Mouse (Mus musculus) myocyte (in vitro differentiated cells): Measurements from ENCODE around the gene Rnf34. TPM values are rescaled to one million over a fixed set of nuclear protein-coding genes. Genes with fewer than 3 reads are reported as not detected.

Experiments
- H3K27me3 ChIP-seq: one replicate; pipeline ENCODE4 v1.6.1; 2011; ENCODE audit not compliant: control insufficient read depth, insufficient read depth, insufficient read length
- H3K36me3 ChIP-seq: one replicate; pipeline ENCODE4 v1.6.1; 2011; ENCODE audit not compliant: control insufficient read depth, insufficient read depth
- H3K4me2 ChIP-seq: one replicate; pipeline ENCODE4 v1.6.1; 2011; ENCODE audit warnings: low read depth, control low read depth
- H3K4me3 ChIP-seq: one replicate; pipeline ENCODE4 v1.5.1; 2011; ENCODE audit warnings: mild to moderate bottlenecking, control low read depth, moderate library complexity
- H3K79me2 ChIP-seq: one replicate; pipeline ENCODE4 v1.6.1; 2011; ENCODE audit not compliant: control insufficient read depth, insufficient read depth
- H3ac ChIP-seq: one replicate; pipeline ENCODE4 v1.6.1; 2011; ENCODE audit not compliant: control insufficient read depth, insufficient read length
- CEBPB ChIP-seq: IDR thresholded peaks from 2 replicates; pipeline ENCODE4 v1.6.1; 2011; ENCODE audit warnings: mild to moderate bottlenecking, moderate library complexity; ENCODE audit not compliant: poor library complexity, insufficient read depth, severe bottlenecking
- E2F4 ChIP-seq: IDR thresholded peaks from one replicate; pipeline ENCODE4 v1.6.1; 2011; ENCODE audit warnings: mild to moderate bottlenecking, control low read depth, moderate library complexity; ENCODE audit not compliant: insufficient read depth
- MAX ChIP-seq: IDR thresholded peaks from one replicate; pipeline ENCODE4 v1.6.1; 2011; ENCODE audit warnings: low read depth, mild to moderate bottlenecking, control low read depth
- MYOD1 ChIP-seq, 3 experiments: IDR thresholded peaks; one replicate each; pipeline ENCODE4 v1.6.1; 2011; ENCODE audit warnings: control low read depth in 2 of 3, low read depth in 2 of 3, mild to moderate bottlenecking in 2 of 3, moderate library complexity in 1 of 3; ENCODE audit not compliant: insufficient read length in 2 of 3, control insufficient read depth in 1 of 3
- MYOG ChIP-seq, 3 experiments: IDR thresholded peaks; one replicate each; pipeline ENCODE4 v1.6.1; 2011; ENCODE audit warnings: control low read depth in 2 of 3, low read depth in 2 of 3, mild to moderate bottlenecking in 2 of 3; ENCODE audit not compliant: insufficient read length in 2 of 3, control insufficient read depth in 1 of 3, insufficient read depth in 1 of 3
- POLR2A ChIP-seq: IDR thresholded peaks from one replicate; pipeline ENCODE4 v1.6.1; 2011; ENCODE audit warnings: low read depth, mild to moderate bottlenecking, control low read depth, moderate library complexity; ENCODE audit not compliant: insufficient read length
- POLR2AphosphoS2 ChIP-seq: IDR thresholded peaks from one replicate; pipeline ENCODE4 v1.6.1; 2011; ENCODE audit warnings: low read depth, control low read depth; ENCODE audit not compliant: insufficient read length
- REST ChIP-seq: IDR thresholded peaks from one replicate; pipeline ENCODE4 v1.6.1; 2011; ENCODE audit warnings: mild to moderate bottlenecking, control low read depth, moderate library complexity; ENCODE audit not compliant: insufficient read depth, insufficient read length
- SRF ChIP-seq: IDR thresholded peaks from one replicate; pipeline ENCODE4 v1.6.1; 2011; ENCODE audit warnings: low read depth; ENCODE audit not compliant: control insufficient read depth, insufficient read length
- TCF12 ChIP-seq: IDR thresholded peaks from one replicate; pipeline ENCODE4 v1.6.1; 2011; ENCODE audit warnings: mild to moderate bottlenecking, control low read depth; ENCODE audit not compliant: poor library complexity, insufficient read depth, severe bottlenecking
- TCF3 ChIP-seq: IDR thresholded peaks from one replicate; pipeline ENCODE4 v1.6.1; 2011; ENCODE audit warnings: low read depth, control low read depth; ENCODE audit not compliant: insufficient read length
- USF1 ChIP-seq: IDR thresholded peaks from one replicate; pipeline ENCODE4 v1.6.1; 2011; ENCODE audit warnings: low read depth, mild to moderate bottlenecking, control low read depth, moderate library complexity
- polyA plus RNA-seq: library from polyadenylated mRNA; unstranded; fragments of >200 nt; fragmentation: generic; extraction: Trizol; gene quantifications from one replicate; pipeline ENCODE4 v1.2.1, GENCODE M21; 2012; ENCODE audit warnings: missing spikeins

Gene Rnf34
- polyA plus RNA-seq, 1 experiment, result 8.2 TPM

DNA sequence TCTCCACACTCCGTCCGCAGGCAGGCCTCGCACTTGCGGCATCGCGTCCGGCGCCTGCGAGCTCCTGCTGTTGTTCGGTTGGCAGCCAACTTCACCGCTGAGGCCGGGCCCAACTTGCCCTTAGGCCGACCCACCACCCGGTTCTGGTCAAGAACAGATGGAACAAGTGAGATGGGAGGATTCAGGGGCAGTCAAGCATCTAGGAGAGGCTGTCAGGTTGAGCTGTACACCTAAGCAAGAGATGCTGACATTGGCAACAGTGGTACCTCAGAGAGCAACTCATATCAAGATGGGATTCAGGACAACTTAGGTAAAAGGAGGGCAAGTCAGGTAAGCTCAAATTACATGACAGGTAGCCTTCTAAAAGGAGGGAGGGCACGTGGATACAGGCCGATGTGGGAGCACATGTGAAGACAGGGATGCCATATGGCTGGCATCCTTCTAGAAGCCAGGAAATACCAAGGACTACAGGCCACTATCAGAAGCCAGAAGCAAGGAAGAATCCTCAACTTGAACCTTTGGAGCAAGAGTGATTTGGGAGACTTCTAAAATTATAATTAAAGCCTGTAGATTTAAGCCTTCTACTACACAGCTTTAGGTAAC lies 38.9 kb downstream of the Rnf34 start:
- H3K79me2 ChIP-seq, result peaks cover 7% of the 10 kb centered on the region
- no peaks in the 10 kb centered on the region for H3K27me3 ChIP-seq
- no peaks in the 10 kb centered on the region for H3K36me3 ChIP-seq
- no peak overlapping the region for H3ac ChIP-seq
- no peak overlapping the region for H3K4me2 ChIP-seq
- H3K4me3 ChIP-seq, result no peak overlapping the region
- TF ChIP-seq SRF (no peak), POLR2AphosphoS2 (no peak), POLR2A (no peak), CEBPB (no peak), E2F4 (no peak), MYOD1 (IDR thresholded peaks at IDR 0.05; ENCODE audit: control insufficient read depth in 1 of 3, insufficient read length in 2 of 3, low read depth in 2 of 3) (no peak), REST (no peak), TCF3 (no peak)

DNA sequence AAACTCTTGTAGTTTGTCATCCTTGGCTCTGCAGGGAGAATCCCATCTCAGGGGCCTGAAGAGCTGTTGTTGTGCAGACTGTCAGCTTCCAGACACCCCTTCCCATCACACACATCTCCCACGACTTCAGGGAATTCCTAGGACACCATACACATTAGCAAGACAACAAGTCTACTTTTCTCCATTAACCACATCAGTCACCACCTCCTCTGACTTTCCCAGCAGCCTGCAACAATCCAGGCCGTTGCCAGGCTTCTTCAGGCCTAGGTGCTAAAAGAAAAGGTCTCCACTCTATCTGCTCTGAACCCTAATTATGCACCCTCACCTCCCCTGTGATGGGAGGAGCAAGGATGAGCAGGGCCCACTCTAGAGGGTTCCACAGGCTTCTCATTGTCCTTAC lies 40.5 kb downstream of the Rnf34 start:
- no peak overlapping the region for H3ac ChIP-seq
- no peak for TF ChIP-seq E2F4
- no peak for TF ChIP-seq SRF
- TF ChIP-seq TCF12, result no peak
- no peak for TF ChIP-seq REST
- no peak for TF ChIP-seq MYOD1 (IDR thresholded peaks at IDR 0.05; ENCODE audit: control insufficient read depth in 1 of 3, insufficient read length in 2 of 3, low read depth in 2 of 3)
- no peak for TF ChIP-seq TCF3
- TF ChIP-seq POLR2A, result no peak
- no peak for TF ChIP-seq POLR2AphosphoS2
- TF ChIP-seq USF1, result no peak
- TF ChIP-seq CEBPB, result no peak
- TF ChIP-seq MAX, result no peak
- TF ChIP-seq MYOG (IDR thresholded peaks at IDR 0.05; ENCODE audit: control insufficient read depth in 1 of 3, insufficient read depth in 1 of 3, insufficient read length in 2 of 3, low read depth in 2 of 3), result no peak
- H3K27me3 ChIP-seq, result no peaks in the 10 kb centered on the region
- H3K4me3 ChIP-seq, result no peak overlapping the region
- H3K36me3 ChIP-seq, result no peaks in the 10 kb centered on the region
- H3K79me2 ChIP-seq, result peaks cover under 1% of the 10 kb centered on the region
- H3K4me2 ChIP-seq, result no peak overlapping the region

DNA sequence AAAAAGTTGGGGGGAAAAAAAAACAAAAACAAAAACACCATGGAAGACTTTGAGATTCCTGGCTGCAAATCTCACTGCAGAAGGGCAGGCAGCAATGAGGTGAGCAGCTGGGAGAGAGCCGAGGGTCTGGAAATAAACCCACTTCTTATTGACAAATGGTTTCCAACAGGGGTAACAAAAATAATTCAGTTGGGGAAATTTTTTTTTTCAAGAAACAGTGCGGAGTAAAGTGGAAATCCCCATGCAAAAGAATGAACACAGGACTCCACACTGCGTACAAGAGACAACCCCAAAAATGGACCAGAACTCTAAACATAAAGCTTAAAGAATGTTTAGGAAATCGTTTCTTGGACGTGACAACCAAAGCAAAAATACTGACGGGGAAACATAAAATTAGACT lies 43.4 kb downstream of the Rnf34 start:
- TF ChIP-seq MYOD1 (IDR thresholded peaks at IDR 0.05; ENCODE audit: control insufficient read depth in 1 of 3, insufficient read length in 2 of 3, low read depth in 2 of 3) (no peak), MAX (no peak), MYOG (IDR thresholded peaks at IDR 0.05; ENCODE audit: control insufficient read depth in 1 of 3, insufficient read depth in 1 of 3, insufficient read length in 2 of 3, low read depth in 2 of 3) (no peak), TCF3 (no peak), CEBPB (no peak), E2F4 (no peak), POLR2AphosphoS2 (no peak), SRF (no peak), POLR2A (no peak), TCF12 (no peak), USF1 (no peak), REST (no peak)
- no peaks in the 10 kb centered on the region for H3K27me3 ChIP-seq
- no peak overlapping the region for H3K4me2 ChIP-seq
- no peak overlapping the region for H3K4me3 ChIP-seq
- H3K79me2 ChIP-seq, result peaks cover under 1% of the 10 kb centered on the region
- H3ac ChIP-seq, result no peak overlapping the region
- no peaks in the 10 kb centered on the region for H3K36me3 ChIP-seq

DNA sequence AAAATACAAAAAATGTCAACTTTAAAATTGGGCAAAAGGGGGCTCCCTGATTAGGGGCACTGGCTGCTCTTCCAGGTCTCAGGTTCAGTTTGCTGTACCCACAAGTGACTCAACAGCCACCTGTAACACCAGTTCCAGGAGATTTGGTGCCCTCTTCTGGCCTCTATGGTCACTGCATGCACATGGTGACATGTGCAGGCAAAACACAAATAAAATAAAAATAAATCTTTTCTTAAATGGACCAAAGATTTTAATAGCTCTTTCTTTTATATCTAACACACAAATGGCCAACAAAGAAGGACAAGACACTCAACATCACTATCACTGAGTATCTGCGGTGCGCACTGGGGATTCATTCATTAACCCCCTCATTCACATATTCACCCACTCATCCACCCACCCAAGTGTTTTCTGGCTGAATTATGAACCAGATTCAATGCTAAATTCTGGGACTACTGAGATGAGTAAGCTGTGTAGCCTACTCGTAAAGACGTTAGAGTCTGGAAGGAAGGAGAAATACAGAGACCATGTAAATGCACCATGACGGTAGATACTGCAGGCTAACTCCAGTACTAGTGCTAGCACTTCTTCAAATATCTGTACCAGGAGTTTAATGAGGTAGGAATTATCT lies 44.3 kb downstream of the Rnf34 start:
- Histone ChIP-seq H3ac (no peak overlapping the region), H3K27me3 (no peaks in the 10 kb centered on the region), H3K4me2 (no peak overlapping the region), H3K79me2 (peaks cover 7% of the 10 kb centered on the region), H3K36me3 (no peaks in the 10 kb centered on the region), H3K4me3 (no peak overlapping the region)
- TF ChIP-seq CEBPB, result no peak
- no peak for TF ChIP-seq E2F4
- no peak for TF ChIP-seq MYOD1 (IDR thresholded peaks at IDR 0.05; ENCODE audit: control insufficient read depth in 1 of 3, insufficient read length in 2 of 3, low read depth in 2 of 3)
- TF ChIP-seq USF1, result no peak
- no peak for TF ChIP-seq TCF3
- TF ChIP-seq REST, result no peak
- TF ChIP-seq POLR2A, result no peak
- no peak for TF ChIP-seq TCF12
- TF ChIP-seq MAX, result no peak
- TF ChIP-seq SRF, result no peak

DNA sequence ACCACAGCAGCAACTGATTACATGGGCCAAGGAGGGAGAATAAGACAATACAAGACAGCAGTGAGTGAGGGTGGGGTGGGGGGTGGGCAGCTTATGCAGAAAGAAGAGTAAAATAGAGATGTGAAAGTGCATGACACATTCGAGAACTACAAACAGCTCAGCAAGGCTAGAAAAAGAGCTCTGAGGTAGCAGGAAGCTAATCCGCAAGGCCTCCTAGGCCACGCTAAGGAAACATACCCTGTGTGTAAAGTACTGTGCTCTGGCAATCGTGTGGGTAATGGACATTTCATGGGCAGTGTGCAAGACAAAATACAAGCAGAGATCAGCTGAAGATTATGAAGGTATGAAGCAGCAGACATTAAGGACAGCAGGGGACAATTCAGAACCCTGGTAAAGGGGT lies 45.0 kb downstream of the Rnf34 start:
- H3ac ChIP-seq, result no peak overlapping the region
- no peaks in the 10 kb centered on the region for H3K27me3 ChIP-seq
- H3K4me2 ChIP-seq, result no peak overlapping the region
- H3K79me2 ChIP-seq, result peaks cover 10% of the 10 kb centered on the region
- no peaks in the 10 kb centered on the region for H3K36me3 ChIP-seq
- TF ChIP-seq TCF3, result no peak
- TF ChIP-seq TCF12, result no peak
- no peak for TF ChIP-seq POLR2AphosphoS2
- TF ChIP-seq USF1, result no peak
- no peak for TF ChIP-seq SRF
- TF ChIP-seq REST, result no peak
- TF ChIP-seq CEBPB, result no peak
- no peak for TF ChIP-seq MAX
- TF ChIP-seq MYOG (IDR thresholded peaks at IDR 0.05; ENCODE audit: control insufficient read depth in 1 of 3, insufficient read depth in 1 of 3, insufficient read length in 2 of 3, low read depth in 2 of 3), result no peak
- TF ChIP-seq E2F4, result no peak
- no peak for TF ChIP-seq MYOD1 (IDR thresholded peaks at IDR 0.05; ENCODE audit: control insufficient read depth in 1 of 3, insufficient read length in 2 of 3, low read depth in 2 of 3)
- no peak for TF ChIP-seq POLR2A
- no peak overlapping the region for H3K4me3 ChIP-seq
